Mouse (Mus musculus) hindbrain, embryonic 11.5 days (tissue): ENCODE measurements around the gene Cfap157. TPM values are rescaled to one million over a fixed set of nuclear protein-coding genes. Genes with fewer than 3 reads are reported as not detected.

Experiments used
- ATAC-seq: fragments of 200-750 bp; cut with Nextera tagmentation; 2 replicates; pipeline ENCODE4 v1.8.0; 2017; ENCODE audit warnings: mild to moderate bottlenecking, moderate TSS enrichment, moderate library complexity; ENCODE audit not compliant: low FRiP score
- DNase-seq: peaks from one replicate; pipeline ENCODE4 v3.0.0-alpha.2; 2015; ENCODE audit warnings: low spot score
- H3K27ac ChIP-seq: fragments of 300-500 bp; sonication (generic); 2 replicates; pipeline ENCODE4 v1.5.1; 2014; ENCODE audit warnings: mild to moderate bottlenecking, low read depth, low read length
- H3K27me3 ChIP-seq: fragments of 300-500 bp; sonication (generic); 2 replicates; pipeline ENCODE4 v1.6.1; 2014; ENCODE audit warnings: mild to moderate bottlenecking, low read length, moderate library complexity, mixed read lengths; ENCODE audit not compliant: control insufficient read depth, insufficient read depth
- H3K36me3 ChIP-seq: fragments of 300-500 bp; sonication (generic); 2 replicates; pipeline ENCODE4 v1.6.1; 2014; ENCODE audit warnings: mild to moderate bottlenecking, low read length, moderate library complexity, mixed read lengths; ENCODE audit not compliant: control insufficient read depth, insufficient read depth
- H3K4me1 ChIP-seq: fragments of 300-500 bp; sonication (generic); replicated peaks from 2 replicates; pipeline ENCODE4 v1.6.1; 2014; ENCODE audit warnings: low read length, mixed read lengths; ENCODE audit not compliant: control insufficient read depth, insufficient read depth
- H3K4me2 ChIP-seq: fragments of 300-500 bp; sonication (generic); replicated peaks from 2 replicates; pipeline ENCODE4 v1.6.1; 2014; ENCODE audit warnings: mild to moderate bottlenecking, low read depth, low read length
- H3K4me3 ChIP-seq: fragments of 300-500 bp; sonication (generic); 2 replicates; pipeline ENCODE4 v1.5.1; 2014; ENCODE audit warnings: low read depth, low read length
- H3K9ac ChIP-seq: fragments of 300-500 bp; sonication (generic); 2 replicates; pipeline ENCODE4 v1.6.1; 2014; ENCODE audit warnings: low read depth, low read length
- H3K9me3 ChIP-seq: fragments of 300-500 bp; sonication (generic); 2 replicates; pipeline ENCODE4 v1.6.1; 2016; ENCODE audit warnings: low read length; ENCODE audit not compliant: control insufficient read depth
- whole genome bisulfite sequencing: fragments of 180-500 bp; shearing (Covaris S2); extraction: QIAGEN DNeasy Blood & Tissue Kit; methylation state at CpG from one replicate; pipeline ENCODE4 v1.1.7; 2014; 5-methylcytosine and 5-hydroxymethylcytosine counted together
- polyA plus RNA-seq: library from polyadenylated mRNA; unstranded; fragments of >200 nt; fragmentation: Nextera tagmentation; extraction: Ambion mirVana; gene quantifications from 2 replicates; pipeline ENCODE4 v1.2.1, GENCODE M21; 2014

Gene Cfap157
- polyA plus RNA-seq, 1 experiment from 2014 or later: 0.80 TPM

DNA sequence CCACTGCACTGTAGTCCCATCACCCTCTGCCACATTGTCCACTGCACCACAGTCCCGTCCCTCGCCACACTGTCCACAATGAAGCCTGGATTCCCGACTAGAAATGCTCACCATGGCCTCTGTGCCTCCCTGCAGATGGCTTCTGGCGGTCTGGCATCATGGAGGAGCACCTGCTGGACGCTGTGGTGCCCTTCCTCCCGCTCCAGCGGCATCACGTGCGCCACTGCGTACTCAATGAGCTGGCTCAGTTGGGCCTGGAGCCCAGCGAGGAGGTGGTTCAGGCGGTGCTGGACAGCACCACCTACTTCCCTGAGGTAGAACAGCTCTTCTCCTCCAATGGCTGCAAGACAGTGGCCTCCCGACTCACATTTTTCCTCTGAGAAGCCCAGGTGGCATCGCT, 22.9 kb downstream of the Cfap157 start:
- ATAC-seq (no peak), DNase-seq (no peak)
- H3K4me2 ChIP-seq: no peak overlapping the region
- no peaks in the 10 kb centered on the region; the same call in 1 of the 2 replicates for H3K36me3 ChIP-seq
- no peaks in the 10 kb centered on the region for H3K9me3 ChIP-seq
- no peak overlapping the region for H3K9ac ChIP-seq
- no peaks in the 10 kb centered on the region for H3K4me1 ChIP-seq
- H3K27me3 ChIP-seq: no peaks in the 10 kb centered on the region
- WGBS: 91% methylated on average over 14 of the region's 14 CpGs
- H3K27ac ChIP-seq: no peak overlapping the region
- H3K4me3 ChIP-seq: no peak overlapping the region

DNA sequence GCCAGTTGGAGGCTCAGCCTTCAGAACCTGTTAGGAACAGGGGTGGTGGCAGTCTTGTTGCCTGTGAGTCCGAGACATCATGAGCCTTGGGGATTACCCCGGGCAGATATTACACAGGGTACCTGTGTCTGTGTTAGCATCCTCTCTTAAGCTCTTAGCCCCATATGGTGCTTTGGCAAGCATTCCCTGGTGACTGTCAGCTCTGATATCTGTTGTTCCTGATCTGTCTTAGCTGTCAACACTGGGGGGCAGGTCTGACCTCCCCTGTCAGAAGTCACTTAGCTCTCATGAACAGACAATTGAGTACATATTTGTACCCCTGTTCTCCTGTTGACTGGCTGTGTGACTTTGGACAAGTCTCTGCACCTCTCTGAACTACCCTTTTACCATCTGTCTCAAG, 25.2 kb downstream of the Cfap157 start:
- Histone ChIP-seq H3K4me2 (no peak overlapping the region), H3K9me3 (no peaks in the 10 kb centered on the region), H3K27ac (no peak overlapping the region), H3K36me3 (no peaks in the 10 kb centered on the region; the same call in 1 of the 2 replicates), H3K9ac (peak overlapping the region; percentile 23; the same call in 1 of the 2 replicates), H3K4me1 (no peaks in the 10 kb centered on the region), H3K4me3 (no peak overlapping the region), H3K27me3 (no peaks in the 10 kb centered on the region)
- ATAC-seq: no peak
- DNase-seq: no peak
- WGBS: 82% methylated on average over 2 of the region's 2 CpGs

DNA sequence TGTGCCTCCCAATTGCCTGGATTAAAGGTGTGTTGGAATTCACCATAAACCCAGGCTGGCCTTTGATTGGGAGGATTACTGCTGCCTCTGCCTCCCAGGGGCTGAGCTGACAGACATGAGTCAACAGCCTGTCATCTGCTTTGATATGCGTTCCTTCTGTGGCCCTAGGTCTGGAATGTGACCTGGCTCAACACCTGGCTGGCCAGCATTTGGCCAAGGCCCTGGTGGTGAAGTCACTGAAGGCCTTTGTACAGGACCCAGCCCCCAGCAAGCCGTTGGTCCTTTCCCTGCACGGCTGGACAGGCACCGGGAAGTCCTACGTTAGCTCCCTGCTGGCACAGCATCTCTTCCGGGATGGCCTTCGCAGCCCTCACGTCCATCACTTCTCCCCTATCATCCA, 25.7 kb downstream of the Cfap157 start:
- Histone ChIP-seq H3K4me1 (no peaks in the 10 kb centered on the region), H3K27me3 (no peaks in the 10 kb centered on the region), H3K4me3 (no peak overlapping the region), H3K9ac (peak overlapping the region; percentile 23; the same call in 1 of the 2 replicates), H3K9me3 (no peaks in the 10 kb centered on the region), H3K4me2 (no peak overlapping the region), H3K27ac (no peak overlapping the region), H3K36me3 (no peaks in the 10 kb centered on the region; the same call in 1 of the 2 replicates)
- WGBS: 69% methylated on average over 8 of the region's 8 CpGs
- no peak for ATAC-seq
- DNase-seq: no peak

DNA sequence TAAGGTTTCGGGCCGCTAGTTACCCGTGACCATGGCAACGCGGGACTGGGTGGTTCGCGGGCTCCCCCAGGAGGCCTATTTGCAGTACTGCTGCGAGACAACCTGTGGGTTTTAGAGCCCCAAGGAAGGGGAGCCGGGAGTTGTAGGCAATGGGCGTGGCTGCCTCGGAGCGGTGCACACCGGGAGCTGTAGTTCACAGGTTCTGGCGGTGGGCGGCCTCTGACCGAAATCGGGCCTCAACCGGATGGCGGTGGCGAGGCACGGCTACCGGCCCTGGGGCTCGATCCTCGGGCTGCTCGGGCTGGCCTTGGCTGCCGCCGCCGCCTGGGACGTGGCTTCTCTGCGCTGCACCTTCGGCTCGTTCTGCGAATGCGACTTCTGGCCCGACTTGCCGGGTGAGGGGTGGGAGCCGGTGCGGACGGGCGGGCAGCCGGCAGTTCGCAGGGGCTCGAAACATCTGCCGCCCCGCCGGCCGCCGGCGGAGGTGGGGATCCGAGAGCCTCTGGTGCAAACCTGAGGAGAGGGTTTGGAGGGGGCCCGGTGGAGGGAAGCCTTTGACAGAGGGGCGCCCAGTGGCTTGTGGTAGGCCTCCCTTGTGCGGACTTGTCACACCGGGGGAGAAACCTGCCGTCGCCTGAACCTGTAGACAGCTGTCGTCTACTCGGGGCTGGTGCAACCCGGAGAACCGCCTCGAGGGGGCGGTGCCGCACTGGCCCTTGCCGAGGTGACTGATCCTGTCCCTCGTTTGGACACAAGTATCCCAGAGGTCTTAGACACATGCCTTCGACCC, 27.0 kb downstream of the Cfap157 start, which contains the start of gene Tor2a:
TSS of gene Tor2a (plus strand) at position 179 of the 790 bp plus-strand sequence.
- no peaks in the 10 kb centered on the region; the same call in 1 of the 2 replicates for H3K36me3 ChIP-seq

DNA sequence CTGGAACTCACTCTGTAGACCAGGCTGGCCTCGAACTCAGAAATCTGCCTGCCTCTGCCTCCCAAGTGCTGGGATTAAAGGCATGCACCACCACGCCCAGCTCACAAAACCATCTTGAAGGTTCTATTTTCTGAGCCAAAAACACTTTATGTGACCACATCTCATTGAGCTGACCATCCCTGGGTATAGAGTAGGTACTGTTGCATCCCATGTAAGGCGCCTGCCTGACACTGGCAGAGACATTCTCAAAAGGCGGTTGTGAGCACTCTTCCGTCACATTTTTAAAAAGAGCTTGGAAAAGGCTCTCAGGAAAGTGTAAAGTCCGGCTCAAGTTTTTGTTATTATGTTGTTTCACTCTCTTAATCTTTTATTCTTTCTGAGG, 27.6 kb downstream of the Cfap157 start:
- Histone ChIP-seq H3K27ac (no peak overlapping the region), H3K27me3 (no peaks in the 10 kb centered on the region), H3K36me3 (no peaks in the 10 kb centered on the region; the same call in 1 of the 2 replicates), H3K4me3 (no peak overlapping the region), H3K4me1 (peaks cover 3% of the 10 kb centered on the region; the same call in 1 of the 2 replicates), H3K4me2 (no peak overlapping the region), H3K9ac (no peak overlapping the region), H3K9me3 (no peaks in the 10 kb centered on the region)
- ATAC-seq (peak; percentile 20; the same call in 1 of the 2 replicates), DNase-seq (no peak)
- 37% methylated on average over 6 of the region's 6 CpGs for WGBS

More for the DNA sequence above, 27.0 kb downstream of the Cfap157 start, which contains the start of gene Tor2a:
- ATAC-seq (peak; percentile 92), DNase-seq (peak; percentile 98)
- peaks cover 3% of the 10 kb centered on the region; the same call in 1 of the 2 replicates for H3K4me1 ChIP-seq
- H3K9ac ChIP-seq: peak within 1 kb of the TSS; percentile 83
- no peaks in the 10 kb centered on the region for H3K9me3 ChIP-seq
- H3K4me2 ChIP-seq: peak within 1 kb of the TSS; percentile 64
- H3K27ac ChIP-seq: peak within 1 kb of the TSS; percentile 78
- under 1% methylated on average over 66 of the region's 66 CpGs for WGBS
- peak within 1 kb of the TSS; percentile 69 for H3K4me3 ChIP-seq
- H3K27me3 ChIP-seq: no peaks in the 10 kb centered on the region

DNA sequence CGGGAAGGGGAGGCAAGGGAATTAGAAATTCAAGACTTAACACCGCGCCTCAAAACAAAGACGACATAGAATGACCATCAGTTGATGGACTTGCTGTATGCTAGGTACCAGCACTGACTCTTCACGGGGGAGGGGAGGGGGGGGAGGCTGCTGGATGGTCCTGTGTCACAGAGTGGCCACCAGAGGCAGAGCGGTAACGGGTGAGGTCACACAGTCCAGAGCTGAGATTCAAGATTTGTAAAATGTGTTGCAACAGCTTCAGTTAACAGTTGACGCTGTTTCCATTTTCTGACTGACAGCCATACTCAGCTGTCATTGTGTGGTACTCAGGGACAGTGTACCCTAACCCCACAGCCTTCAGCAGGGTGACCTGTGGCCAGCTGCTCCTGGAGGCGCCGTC, 32.0 kb downstream of the Cfap157 start:
- WGBS: 65% methylated on average over 10 of the region's 10 CpGs
- H3K4me2 ChIP-seq: peak overlapping the region; percentile 45
- H3K4me3 ChIP-seq: peak overlapping the region; percentile 29
- 0 out of 2 replicates have a peak overlapping the region, but pooled peaks have one; percentile 4 for H3K9ac ChIP-seq
- H3K27ac ChIP-seq: peak overlapping the region; percentile 61
- ATAC-seq (peak; percentile 10; the same call in 1 of the 2 replicates), DNase-seq (peak; percentile 44)
- H3K9me3 ChIP-seq: no peaks in the 10 kb centered on the region
- no peaks in the 10 kb centered on the region for H3K36me3 ChIP-seq
- H3K4me1 ChIP-seq: peaks cover 5% of the 10 kb centered on the region
- no peaks in the 10 kb centered on the region for H3K27me3 ChIP-seq

DNA sequence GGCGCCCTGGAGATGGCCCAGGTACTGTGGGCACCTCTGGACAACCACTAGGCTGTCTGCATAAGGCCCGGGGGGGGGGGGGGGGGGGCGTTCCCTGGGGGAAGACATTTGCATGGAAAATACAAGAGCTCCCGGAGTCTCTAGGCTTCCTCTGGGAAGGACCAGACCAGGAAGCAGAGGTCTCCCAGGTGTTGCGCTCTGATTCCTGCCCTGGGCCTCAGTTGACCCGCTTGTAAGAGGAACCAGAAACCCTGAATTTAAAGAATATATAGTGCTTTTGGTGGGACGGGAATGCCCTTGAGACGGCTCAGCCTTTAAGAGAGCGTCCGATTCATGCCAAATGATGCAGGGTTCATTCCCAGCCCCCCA, 32.6 kb downstream of the Cfap157 start:
- Histone ChIP-seq H3K9ac (peak overlapping the region; percentile 0; the same call in 1 of the 2 replicates), H3K27me3 (no peaks in the 10 kb centered on the region), H3K27ac (peak overlapping the region; percentile 61), H3K36me3 (0 out of 2 replicates have a peak, but pooled peaks cover 3% of the 10 kb centered on the region), H3K4me3 (peak overlapping the region; percentile 29), H3K4me1 (peaks cover 5% of the 10 kb centered on the region), H3K9me3 (no peaks in the 10 kb centered on the region), H3K4me2 (peak overlapping the region; percentile 45)
- no peak for ATAC-seq
- WGBS: 29% methylated on average over 8 of the region's 10 CpGs
- no peak for DNase-seq

DNA sequence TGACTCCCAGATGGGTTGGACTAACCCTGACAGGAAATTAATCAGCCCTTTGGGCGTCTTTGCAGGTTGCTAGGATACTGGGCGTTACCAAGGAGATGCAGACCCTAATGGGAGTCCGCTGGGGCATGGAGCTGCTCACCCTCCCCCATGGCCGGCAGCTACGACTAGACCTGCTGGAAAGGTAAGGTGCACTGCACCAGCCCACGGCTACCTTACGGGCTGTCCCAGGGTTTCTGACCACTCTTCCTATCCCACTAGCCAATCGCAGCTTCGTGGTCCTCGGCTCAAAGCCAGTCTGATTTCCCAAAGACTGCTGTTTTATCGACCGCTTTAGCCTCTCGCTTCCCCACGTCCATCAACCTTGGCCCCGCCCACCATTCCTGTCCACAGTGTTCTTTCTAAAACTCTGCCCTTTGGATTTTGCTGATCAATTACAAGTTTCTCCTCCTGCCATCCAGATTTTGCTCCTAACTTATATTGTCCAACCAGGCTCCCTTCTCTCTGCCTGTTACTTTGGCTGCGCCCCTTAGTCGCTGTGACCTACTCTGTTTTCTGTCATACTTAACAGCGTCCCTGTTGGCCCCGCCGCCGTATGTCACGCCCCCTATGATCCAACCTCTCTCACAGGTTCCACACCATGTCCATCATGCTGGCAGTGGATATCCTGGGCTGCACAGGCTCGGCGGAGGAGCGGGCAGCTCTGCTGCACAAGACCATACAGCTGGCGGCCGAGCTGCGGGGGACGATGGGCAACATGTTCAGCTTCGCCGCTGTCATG, 33.2 kb downstream of the Cfap157 start:
- peak overlapping the region; percentile 45 for H3K4me2 ChIP-seq
- peaks cover 5% of the 10 kb centered on the region for H3K4me1 ChIP-seq
- peak overlapping the region; percentile 29 for H3K4me3 ChIP-seq
- DNase-seq: peak; percentile 89
- 4% methylated on average over 31 of the region's 31 CpGs for WGBS
- H3K27me3 ChIP-seq: no peaks in the 10 kb centered on the region
- 0 out of 2 replicates have a peak, but pooled peaks cover 3% of the 10 kb centered on the region for H3K36me3 ChIP-seq
- H3K9me3 ChIP-seq: no peaks in the 10 kb centered on the region
- peak overlapping the region; percentile 61 for H3K27ac ChIP-seq
- H3K9ac ChIP-seq: peak overlapping the region; percentile 0; the same call in 1 of the 2 replicates
- peak; percentile 86 for ATAC-seq
